Mouse (Mus musculus): ENCODE results near the gene Ubl3. TPM values are rescaled to one million over a fixed set of nuclear protein-coding genes. Genes with fewer than 3 reads are reported as not detected.

Gene Ubl3
- polyA plus RNA-seq, 1 experiment from 2014 or later = 36.3 TPM

- Histone ChIP-seq H3K4me1 (peaks cover 14% of the 10 kb centered on the region), H3K4me2 (no peak overlapping the region), H3K4me3 (no peak overlapping the region), H3K27ac (no peak overlapping the region), H3K36me3 (no peaks in the 10 kb centered on the region), H3K27me3 (replicated peaks) (no peaks in the 10 kb centered on the region), H3K9ac (no peak overlapping the region), H3K9me3 (replicated peaks) (no peaks in the 10 kb centered on the region)
- 71% methylated on average over 5 of the region's 5 CpGs for WGBS (ENCODE audit: insufficient replicate concordance)
- ATAC-seq = peak; percentile 13; the same call in 1 of the 2 replicates
Measured at GRCm38 (mm10) chr5:148494249-148494648, 58.3 kb downstream of the Ubl3 start.

DNA sequence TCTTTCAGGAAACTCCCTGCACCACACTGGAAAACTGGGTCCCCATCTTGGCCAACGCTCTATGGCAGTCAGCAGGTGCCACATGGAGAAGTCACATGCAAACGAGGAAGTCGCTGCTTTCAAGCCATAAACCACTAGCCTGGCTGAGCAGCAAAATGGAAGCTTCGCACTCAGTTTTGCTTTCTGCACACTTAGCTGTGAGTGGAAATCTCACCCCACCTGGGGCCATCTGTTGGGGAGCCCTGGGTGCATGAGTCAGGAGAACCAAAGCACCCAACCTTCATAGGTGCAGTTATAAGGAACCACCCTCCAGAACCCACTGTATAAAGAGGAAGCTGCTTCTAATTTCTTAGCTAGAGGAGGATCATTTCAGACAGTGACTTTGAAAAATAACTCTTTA, 59.6 kb downstream of the Ubl3 start:
- Histone ChIP-seq H3K4me2 (no peak overlapping the region), H3K36me3 (no peaks in the 10 kb centered on the region), H3K9ac (no peak overlapping the region), H3K9me3 (replicated peaks) (no peaks in the 10 kb centered on the region), H3K4me3 (no peak overlapping the region), H3K27me3 (replicated peaks) (no peaks in the 10 kb centered on the region), H3K27ac (no peak overlapping the region), H3K4me1 (peaks cover 16% of the 10 kb centered on the region)
- 55% methylated on average over 4 of the region's 4 CpGs for WGBS (ENCODE audit: insufficient replicate concordance)
- no peak for ATAC-seq

- no peak overlapping the region for H3K4me3 ChIP-seq
- no peaks in the 10 kb centered on the region for H3K9me3 ChIP-seq (replicated peaks)
- ATAC-seq = no peak
- whole genome bisulfite sequencing (ENCODE audit: insufficient replicate concordance) = 67% methylated on average over 3 of the region's 3 CpGs
- no peak overlapping the region for H3K4me2 ChIP-seq
- H3K36me3 ChIP-seq = no peaks in the 10 kb centered on the region
- no peak overlapping the region for H3K9ac ChIP-seq
- H3K27ac ChIP-seq = no peak overlapping the region
- no peaks in the 10 kb centered on the region for H3K27me3 ChIP-seq (replicated peaks)
- peaks cover 15% of the 10 kb centered on the region for H3K4me1 ChIP-seq
Measured at GRCm38 (mm10) chr5:148490391-148490790, 62.2 kb downstream of the Ubl3 start.

DNA sequence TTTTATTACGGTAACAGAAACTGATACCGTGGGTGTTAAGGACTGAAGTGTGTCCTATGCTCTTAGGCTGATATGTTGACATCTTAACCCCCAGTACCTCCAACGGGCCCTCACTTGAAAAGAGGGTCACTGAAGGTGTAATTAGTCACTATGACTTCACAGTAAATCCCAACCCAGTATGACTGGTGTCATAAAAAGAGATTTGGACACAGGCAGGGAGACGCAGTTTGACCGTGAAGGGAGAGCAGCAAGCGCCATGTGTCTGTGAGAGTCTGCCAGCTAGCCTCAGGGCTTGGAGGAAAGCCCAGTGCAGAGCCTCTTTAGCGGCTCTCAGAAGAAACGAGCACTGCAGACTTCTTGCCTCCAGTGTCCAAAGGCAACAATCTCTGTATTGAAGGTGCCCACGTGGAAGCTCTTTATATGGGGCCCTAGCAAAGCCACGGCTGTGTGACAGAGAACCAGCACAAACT, 62.8 kb downstream of the Ubl3 start:
- Histone ChIP-seq H3K4me1 (peaks cover 11% of the 10 kb centered on the region), H3K9ac (no peak overlapping the region), H3K27me3 (replicated peaks) (no peaks in the 10 kb centered on the region), H3K36me3 (no peaks in the 10 kb centered on the region), H3K9me3 (replicated peaks) (no peaks in the 10 kb centered on the region), H3K4me2 (no peak overlapping the region), H3K4me3 (no peak overlapping the region), H3K27ac (no peak overlapping the region)
- WGBS (ENCODE audit: insufficient replicate concordance) = 60% methylated on average over 10 of the region's 10 CpGs
- ATAC-seq = no peak

- no peak overlapping the region for H3K27ac ChIP-seq
- H3K9me3 ChIP-seq (replicated peaks) = no peaks in the 10 kb centered on the region
- no peaks in the 10 kb centered on the region for H3K36me3 ChIP-seq
- no peak overlapping the region for H3K9ac ChIP-seq
- WGBS (ENCODE audit: insufficient replicate concordance) = 54% methylated on average over 13 of the region's 13 CpGs
- H3K4me2 ChIP-seq = peak overlapping the region; percentile 8; the same call in 1 of the 2 replicates
- H3K4me3 ChIP-seq = no peak overlapping the region
- ATAC-seq = no peak
- no peaks in the 10 kb centered on the region for H3K27me3 ChIP-seq (replicated peaks)
- peaks cover 6% of the 10 kb centered on the region; the same call in 1 of the 2 replicates for H3K4me1 ChIP-seq
Measured at GRCm38 (mm10) chr5:148488891-148489723, 63.5 kb downstream of the Ubl3 start.

DNA sequence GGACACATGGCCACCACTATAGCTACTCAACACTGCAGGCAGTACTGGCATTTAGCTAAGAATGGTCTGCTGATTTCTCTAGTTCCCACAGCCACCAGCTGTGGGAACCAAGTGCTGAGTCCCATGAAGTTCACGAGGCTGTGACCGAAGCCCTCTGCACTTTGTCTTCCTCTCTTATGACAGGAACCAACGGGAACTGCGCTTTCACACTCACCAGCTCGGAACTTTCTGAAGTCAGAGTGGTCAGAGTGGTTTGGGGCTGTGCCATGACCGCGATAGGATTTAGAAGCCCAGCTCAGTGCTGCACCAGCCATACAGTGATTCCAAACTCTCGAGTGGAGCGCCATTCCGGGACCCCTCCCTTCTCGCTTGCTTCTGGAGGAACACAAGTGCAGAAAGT, 66.4 kb downstream of the Ubl3 start:
- ATAC-seq = no peak
- H3K27ac ChIP-seq = no peak overlapping the region
- no peaks in the 10 kb centered on the region for H3K36me3 ChIP-seq
- 62% methylated on average over 11 of the region's 11 CpGs for WGBS (ENCODE audit: insufficient replicate concordance)
- peaks cover 6% of the 10 kb centered on the region; the same call in 1 of the 2 replicates for H3K4me1 ChIP-seq
- no peak overlapping the region for H3K9ac ChIP-seq
- no peak overlapping the region for H3K4me2 ChIP-seq
- no peaks in the 10 kb centered on the region for H3K9me3 ChIP-seq (replicated peaks)
- no peaks in the 10 kb centered on the region for H3K27me3 ChIP-seq (replicated peaks)
- H3K4me3 ChIP-seq = no peak overlapping the region

DNA sequence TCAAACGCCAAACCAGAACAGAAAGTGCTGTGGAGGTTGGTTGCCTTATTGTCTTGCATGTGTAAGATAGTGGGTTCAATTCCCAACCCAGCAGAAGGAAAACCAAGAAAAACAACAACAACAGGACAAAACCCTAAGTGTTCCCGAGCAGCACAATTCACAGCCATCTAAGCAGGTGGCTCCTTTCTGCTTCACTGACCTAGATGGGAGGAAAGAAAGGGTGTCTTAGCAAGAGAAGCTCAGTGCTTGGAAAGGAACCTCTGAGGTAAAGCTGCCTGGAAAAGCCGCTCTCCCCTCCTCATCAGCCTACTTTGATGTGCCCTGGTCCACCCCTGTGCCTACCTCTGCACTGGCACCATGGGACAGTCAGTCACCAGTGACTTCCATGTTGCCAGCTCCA, 70.8 kb downstream of the Ubl3 start:
- Histone ChIP-seq H3K4me2 (no peak overlapping the region), H3K4me1 (no peaks in the 10 kb centered on the region), H3K27me3 (replicated peaks) (peaks cover 5% of the 10 kb centered on the region; the same call in 1 of the 2 replicates), H3K27ac (no peak overlapping the region), H3K9me3 (replicated peaks) (no peaks in the 10 kb centered on the region), H3K9ac (no peak overlapping the region), H3K36me3 (no peaks in the 10 kb centered on the region), H3K4me3 (no peak overlapping the region)
- no peak for ATAC-seq
- 55% methylated on average over 3 of the region's 3 CpGs for WGBS (ENCODE audit: insufficient replicate concordance)

GRCm38 (mm10) chr5:148474346-148474745, 78.2 kb downstream of the Ubl3 start:
- Histone ChIP-seq H3K9me3 (replicated peaks) (no peaks in the 10 kb centered on the region), H3K4me3 (no peak overlapping the region), H3K36me3 (no peaks in the 10 kb centered on the region), H3K4me1 (no peaks in the 10 kb centered on the region), H3K9ac (no peak overlapping the region), H3K4me2 (no peak overlapping the region), H3K27me3 (replicated peaks) (peaks cover 5% of the 10 kb centered on the region; the same call in 1 of the 2 replicates), H3K27ac (no peak overlapping the region)
- 72% methylated on average over 7 of the region's 7 CpGs for WGBS (ENCODE audit: insufficient replicate concordance)
- ATAC-seq = no peak

DNA sequence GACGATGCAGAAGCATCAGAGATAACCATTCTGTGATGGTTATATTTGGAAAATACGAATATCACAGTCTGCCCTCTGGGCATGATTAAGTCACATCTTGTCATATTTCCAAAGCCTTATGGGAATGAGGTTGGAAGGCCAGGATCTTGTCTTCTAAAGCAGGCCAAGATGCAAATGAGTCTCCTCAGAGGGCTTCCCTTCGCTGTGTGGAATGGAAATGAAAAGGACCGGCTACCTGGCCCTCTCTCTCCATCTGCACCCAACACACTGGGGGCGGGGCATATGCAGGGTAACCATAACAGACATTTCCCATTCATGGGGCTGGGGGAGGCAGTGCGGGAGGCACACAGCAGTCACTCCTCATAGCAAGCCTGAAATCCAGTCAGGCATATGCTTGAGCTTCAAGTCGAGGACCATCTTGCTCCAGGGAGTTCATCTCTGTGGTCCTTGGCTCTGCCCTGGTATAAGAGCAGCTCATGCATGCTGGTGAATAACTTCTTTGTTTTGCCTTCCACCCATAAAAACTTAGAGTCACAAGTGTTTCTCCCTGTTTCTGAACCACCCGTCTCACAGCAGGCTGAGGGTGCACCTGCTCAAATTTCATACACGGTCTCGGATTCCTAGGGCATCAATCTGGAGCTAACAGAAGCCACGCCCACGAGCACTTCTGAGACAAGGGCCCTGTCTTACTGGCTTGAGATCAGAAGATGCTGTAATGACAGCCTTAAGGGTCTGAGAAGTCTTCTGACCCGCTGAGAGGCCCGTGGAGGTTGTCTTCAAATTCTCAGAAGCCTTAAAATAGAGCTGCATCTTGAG, 83.8 kb downstream of the Ubl3 start:
- WGBS (ENCODE audit: insufficient replicate concordance) = 59% methylated on average over 14 of the region's 14 CpGs

GRCm38 (mm10) chr5:148466933-148467607, 85.5 kb downstream of the Ubl3 start:
- no peak overlapping the region for H3K4me2 ChIP-seq
- H3K36me3 ChIP-seq = no peaks in the 10 kb centered on the region
- H3K4me3 ChIP-seq = no peak overlapping the region
- 44% methylated on average over 8 of the region's 8 CpGs for WGBS (ENCODE audit: insufficient replicate concordance)
- no peaks in the 10 kb centered on the region for H3K4me1 ChIP-seq
- ATAC-seq = no peak
- no peak overlapping the region for H3K9ac ChIP-seq
- H3K27me3 ChIP-seq (replicated peaks) = no peaks in the 10 kb centered on the region
- H3K27ac ChIP-seq = no peak overlapping the region
- no peaks in the 10 kb centered on the region for H3K9me3 ChIP-seq (replicated peaks)

More for the DNA sequence above, 83.8 kb downstream of the Ubl3 start:
- H3K27ac ChIP-seq = no peak overlapping the region
- H3K9me3 ChIP-seq (replicated peaks) = no peaks in the 10 kb centered on the region
- no peaks in the 10 kb centered on the region for H3K4me1 ChIP-seq
- no peak for ATAC-seq
- H3K4me3 ChIP-seq = no peak overlapping the region
- H3K4me2 ChIP-seq = no peak overlapping the region
- no peak overlapping the region for H3K9ac ChIP-seq
- no peaks in the 10 kb centered on the region for H3K27me3 ChIP-seq (replicated peaks)
- H3K36me3 ChIP-seq = no peaks in the 10 kb centered on the region

GRCm38 (mm10) chr5:148466116-148466515, 86.5 kb downstream of the Ubl3 start:
- Histone ChIP-seq H3K36me3 (no peaks in the 10 kb centered on the region), H3K27ac (no peak overlapping the region), H3K9me3 (replicated peaks) (peaks cover under 1% of the 10 kb centered on the region; the same call in 1 of the 2 replicates), H3K4me1 (no peaks in the 10 kb centered on the region), H3K4me3 (no peak overlapping the region), H3K4me2 (no peak overlapping the region), H3K9ac (no peak overlapping the region), H3K27me3 (replicated peaks) (no peaks in the 10 kb centered on the region)
- WGBS (ENCODE audit: insufficient replicate concordance) = 56% methylated on average over 5 of the region's 5 CpGs
- ATAC-seq = no peak

Measured in liver, embryonic 12.5 days (tissue).